Mouse (Mus musculus) E14TG2a.4 (cell line): ENCODE data around the gene Gm44579.

Experiments
- CTCF ChIP-seq: conservative IDR thresholded peaks from 2 replicates; pipeline ENCODE4 v1.5.1; 2014; ENCODE audit warnings: low read length
- POU5F1 ChIP-seq: IDR thresholded peaks from 2 replicates; pipeline ENCODE4 v1.6.1; 2014; ENCODE audit warnings: low read length, borderline replicate concordance

- TF ChIP-seq CTCF (no peak), POU5F1 (no peak)
These were observed 52.8 kb downstream of the Gm44579 start for GRCm38 (mm10) chr15:98167645-98168621.
